Mouse (Mus musculus) layer of hippocampus, adult 8-10 months (tissue): ENCODE data around the gene Ell. TPM values are rescaled to one million over a fixed set of nuclear protein-coding genes. Genes with fewer than 3 reads are reported as not detected.

Source experiments
- DNase-seq, 2 experiments: peaks; one replicate each; pipeline ENCODE4 v3.0.0; 2022; ENCODE audit warnings: low spot score in 2 of 2
- total RNA-seq, 4 experiments: library from RNA; stranded (reverse); gene quantifications; 2 replicates each; pipeline ENCODE4 v1.2.4; 2022

Gene Ell
- total RNA-seq, 4 experiments from 2014 or later, result 19.6 to 22.0 (median 20.8) TPM

DNA sequence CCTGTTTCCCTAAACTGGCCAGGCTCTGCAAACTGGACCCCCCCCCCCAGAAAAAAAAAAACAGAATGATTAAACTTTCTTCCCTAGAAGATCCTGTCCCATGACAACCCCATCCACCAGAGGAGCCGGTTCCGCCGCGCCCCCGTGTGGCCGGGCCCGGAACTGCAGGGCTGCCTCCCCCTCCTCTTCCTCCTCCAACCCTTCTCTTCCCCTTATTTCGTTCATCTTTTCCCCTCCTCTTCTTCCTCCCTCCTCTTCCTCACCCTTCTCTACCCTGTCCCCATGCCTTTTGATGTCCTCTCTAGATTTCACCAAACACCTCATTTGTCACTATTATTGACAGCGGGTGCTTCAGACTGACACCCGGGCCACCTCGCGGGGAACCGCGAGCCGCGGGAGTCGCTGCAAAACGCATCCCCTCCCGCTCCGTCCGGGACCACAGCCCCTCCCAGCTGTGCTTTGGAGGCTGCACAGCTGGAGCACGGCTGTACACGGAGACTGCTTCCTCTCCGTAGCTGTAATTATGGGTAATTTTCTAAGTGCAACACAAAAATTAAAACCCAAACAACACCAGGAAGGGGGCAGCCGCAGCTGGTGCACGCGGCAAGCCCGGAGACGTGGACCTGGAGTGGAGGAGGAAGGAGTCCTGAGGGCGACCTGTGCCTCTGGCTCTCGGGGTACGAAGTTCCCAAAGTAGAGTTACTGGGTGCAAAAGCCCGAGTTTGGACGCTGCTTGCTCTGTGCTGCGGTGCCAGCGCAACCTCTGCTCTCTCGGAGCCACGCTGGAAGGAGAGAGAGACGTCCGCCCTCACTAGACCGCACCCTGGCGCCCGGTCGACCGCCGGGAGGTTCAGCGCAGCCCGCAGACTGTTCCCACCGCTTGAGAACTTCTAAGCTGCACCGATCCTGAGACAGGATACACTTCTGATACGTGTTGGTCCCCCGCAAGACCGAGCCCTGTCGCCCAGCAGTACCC lies 71.8 kb downstream of the Ell start:
- peak in 1 of 2 experiments; percentile 78 for DNase-seq

DNA sequence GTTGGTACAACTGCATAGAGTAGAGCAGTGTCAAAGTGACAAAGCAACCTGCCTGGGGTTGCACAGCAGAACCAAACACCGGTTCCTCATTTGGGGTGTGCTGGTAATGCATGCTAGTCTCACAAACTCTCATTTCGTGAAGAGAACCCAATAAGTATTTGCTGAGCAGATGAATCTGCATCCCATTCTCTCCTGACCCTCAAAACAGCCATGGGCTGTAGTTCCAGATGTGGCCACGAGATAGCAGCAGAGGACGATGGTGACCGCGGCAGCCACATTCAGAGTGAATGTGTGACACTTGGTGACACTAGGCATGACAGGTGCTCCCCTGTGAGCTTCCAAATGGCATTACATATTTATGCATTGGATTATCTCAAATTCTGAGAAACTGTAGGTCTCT lies 72.6 kb downstream of the Ell start:
- DNase-seq, result peak in 1 of 2 experiments; percentile 86

GRCm38 (mm10) chr8:70613763-70614162 lies 74.5 kb downstream of the Ell start:
- no peak for DNase-seq

GRCm38 (mm10) chr8:70614469-70614868 lies 75.2 kb downstream of the Ell start:
- no peak for DNase-seq

DNA sequence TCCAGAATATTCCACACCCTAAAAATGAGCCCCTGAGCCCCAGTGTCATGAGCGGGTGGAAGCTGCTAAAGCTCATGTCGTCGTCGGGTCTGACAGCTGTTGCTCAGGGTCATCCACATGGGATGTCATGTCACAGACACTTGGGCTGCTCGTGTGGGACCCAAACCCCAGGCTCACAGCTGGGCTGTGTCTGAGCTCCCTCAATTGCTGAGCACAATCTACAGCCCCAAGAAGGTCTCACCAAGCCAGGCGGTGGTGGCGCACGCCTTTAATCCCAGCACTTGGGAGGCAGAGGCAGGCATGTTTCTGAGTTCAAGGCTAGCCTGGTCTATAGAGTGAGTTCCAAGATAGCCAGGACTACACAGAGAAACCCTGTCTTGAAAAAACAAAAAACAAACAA lies 76.0 kb downstream of the Ell start:
- DNase-seq, result no peak

GRCm38 (mm10) chr8:70615894-70616293 lies 76.6 kb downstream of the Ell start, which contains the start of gene Lrrc25:
TSS of gene Lrrc25 (plus strand) at chr8:70616155.
- DNase-seq, result no peak

- DNase-seq, result no peak
Measured at GRCm38 (mm10) chr8:70616645-70617044, 77.4 kb downstream of the Ell start.

- DNase-seq, result no peak
Measured at GRCm38 (mm10) chr8:70617985-70618384, 78.7 kb downstream of the Ell start.

GRCm38 (mm10) chr8:70618888-70619334 lies 79.7 kb downstream of the Ell start:
- no peak for DNase-seq

DNA sequence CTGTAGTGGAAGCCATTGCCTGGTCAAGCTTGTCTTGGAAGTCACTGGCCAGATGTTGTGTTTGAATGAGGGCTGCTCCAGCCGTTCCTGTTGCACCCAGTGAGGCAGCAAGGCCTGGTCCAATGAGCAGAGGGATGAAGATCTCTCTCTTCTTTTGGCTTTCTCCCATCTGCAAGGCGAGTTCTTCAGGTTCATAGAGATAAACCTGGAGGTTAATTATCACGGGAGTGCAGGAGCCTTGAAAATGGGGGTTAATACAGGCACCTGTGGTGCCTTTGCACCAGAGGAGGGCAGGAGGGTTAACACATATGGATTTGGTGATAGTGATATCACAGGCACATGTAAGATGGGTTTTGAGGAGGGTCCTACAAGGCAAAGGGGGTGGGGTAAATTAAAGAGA lies 83.0 kb downstream of the Ell start:
- no peak for DNase-seq

GRCm38 (mm10) chr8:70625104-70625503 lies 85.8 kb downstream of the Ell start:
- DNase-seq, result no peak

- DNase-seq, result no peak
Measured at GRCm38 (mm10) chr8:70627041-70627440, 87.8 kb downstream of the Ell start.

DNA sequence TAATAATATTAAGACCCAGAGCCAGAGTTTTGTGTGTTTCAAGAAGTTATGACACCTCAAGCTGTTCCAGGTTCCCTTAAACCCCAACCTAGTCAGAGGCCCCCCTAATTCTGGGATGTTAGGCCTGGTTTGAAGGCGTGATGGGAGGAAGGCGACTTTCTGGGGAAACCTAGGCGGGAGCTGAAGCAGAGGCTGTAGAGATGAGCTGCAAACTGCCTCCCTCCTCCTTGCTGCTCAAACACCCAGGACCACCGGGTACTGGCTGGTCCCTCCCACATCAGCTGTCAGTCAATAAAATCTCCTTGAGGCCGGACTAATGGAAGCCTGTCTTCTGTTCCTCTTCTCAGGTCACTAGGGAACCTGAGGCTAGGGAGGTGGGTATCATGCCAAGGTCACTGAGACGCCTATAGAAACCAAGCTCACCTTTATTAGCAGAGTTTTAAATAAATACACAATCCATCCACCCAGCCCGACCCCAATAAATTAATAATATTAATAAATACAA lies 89.8 kb downstream of the Ell start:
- DNase-seq, result no peak

- DNase-seq, result peak; percentile 89 to 95
Measured at GRCm38 (mm10) chr8:70629574-70630531, 90.6 kb downstream of the Ell start.

DNA sequence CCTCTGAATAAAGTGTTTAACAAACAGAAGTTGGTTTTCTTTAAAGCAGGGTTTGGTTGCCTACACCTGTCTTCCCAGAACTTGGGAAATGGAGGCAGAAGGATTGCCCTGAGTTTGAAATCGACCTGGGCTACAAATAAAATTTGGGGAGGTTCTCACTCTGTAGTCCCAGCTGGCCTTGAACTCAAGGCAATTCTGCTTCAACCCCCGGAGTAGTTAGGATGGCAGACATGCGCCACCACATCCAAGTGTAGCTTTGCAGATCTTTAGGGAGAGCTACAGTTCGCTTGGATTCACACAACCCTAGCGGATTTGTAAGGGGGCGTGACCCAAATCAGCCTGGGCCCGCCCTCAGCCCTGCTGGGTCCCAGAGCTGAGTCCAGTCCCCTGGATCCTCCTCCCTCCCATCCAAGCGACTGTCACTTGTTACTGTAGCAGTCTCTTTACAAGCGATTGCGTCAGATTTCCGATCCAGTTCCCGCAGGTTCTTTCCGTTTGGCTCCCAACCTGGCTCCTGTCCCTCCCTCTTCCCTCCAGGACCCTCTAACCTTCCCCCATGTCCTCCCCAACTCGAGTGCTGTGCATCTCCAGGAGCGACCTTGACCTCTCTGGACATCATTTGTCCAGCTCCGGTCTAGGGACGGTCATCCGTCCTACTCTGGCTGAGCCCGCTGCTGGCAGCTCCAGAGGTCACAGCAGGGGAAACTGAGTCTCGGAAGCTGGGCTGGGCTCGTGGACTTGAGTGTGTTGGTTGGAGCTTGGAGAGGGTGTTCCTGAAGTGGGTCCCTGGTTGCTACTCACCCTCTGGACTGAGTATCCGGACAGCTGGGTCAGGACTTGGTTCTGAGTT lies 91.5 kb downstream of the Ell start:
- no peak for DNase-seq

- DNase-seq, result no peak
Measured at GRCm38 (mm10) chr8:70631436-70631835, 92.2 kb downstream of the Ell start.

DNA sequence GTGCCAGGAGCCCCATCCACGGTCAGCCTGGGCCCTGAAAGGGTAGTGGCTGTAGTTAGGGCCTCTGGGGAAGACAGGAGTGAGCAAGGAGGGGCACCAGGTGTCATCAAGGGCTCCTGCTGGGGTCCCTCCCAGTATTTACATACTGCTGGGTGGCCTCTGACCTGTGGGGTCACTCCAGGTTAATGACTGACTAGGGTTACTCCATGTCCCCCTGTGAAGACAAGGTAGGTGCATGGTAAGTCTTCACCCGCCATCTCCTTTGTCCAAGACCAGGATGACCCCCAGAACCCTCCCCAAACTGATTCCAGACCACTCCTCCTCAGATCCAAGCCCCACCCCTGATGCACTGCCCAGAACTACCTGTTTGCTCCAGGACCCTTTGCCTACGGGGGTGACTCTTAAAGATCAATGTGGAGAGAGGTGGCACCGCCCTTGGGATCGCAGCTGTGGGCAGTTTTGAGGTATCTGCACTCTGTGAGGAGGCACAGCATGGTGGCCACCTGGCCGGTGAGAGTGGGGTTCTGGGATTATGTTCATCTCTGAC lies 93.2 kb downstream of the Ell start, which contains the start of gene Gdf15:
Gene Gdf15, minus strand, starts transcription at position 111 of the 547 bp plus-strand sequence.
- no peak for DNase-seq

DNA sequence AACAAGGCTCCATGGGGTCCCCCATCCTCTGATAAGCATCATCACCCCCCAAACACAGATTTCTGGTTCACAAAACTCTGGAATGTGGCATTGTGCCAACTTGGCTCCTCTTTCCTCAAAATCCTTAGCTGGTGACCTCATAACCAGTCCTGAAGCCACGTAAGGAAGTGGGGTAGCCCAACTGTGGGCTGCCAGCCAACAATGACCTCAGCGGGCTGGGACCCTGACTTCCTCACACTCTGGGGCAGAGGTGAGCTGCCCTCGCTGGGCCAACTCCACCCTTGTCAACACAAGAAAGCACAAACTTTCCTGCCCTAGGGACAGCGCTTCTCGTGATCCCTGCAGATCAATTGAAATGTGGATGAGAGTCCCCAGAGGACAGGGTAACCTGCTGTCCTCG lies 94.8 kb downstream of the Ell start:
- DNase-seq, result no peak

GRCm38 (mm10) chr8:70635527-70635926 lies 96.3 kb downstream of the Ell start:
- no peak for DNase-seq

GRCm38 (mm10) chr8:70636838-70637237 lies 97.6 kb downstream of the Ell start:
- DNase-seq, result no peak
